Mouse (Mus musculus) liver, adult 2 months (tissue): ENCODE data around the gene Tctn3. TPM values are rescaled to one million over a fixed set of nuclear protein-coding genes. Genes with fewer than 3 reads are reported as not detected.

Experiments
- DNase-seq: peaks from one replicate; pipeline ENCODE4 v3.0.0-alpha.2; 2011; ENCODE audit warnings: low read depth, low spot score; ENCODE audit errors: extremely low read depth
- H3K27ac ChIP-seq: fragments of 200-500 bp; replicated peaks from 2 replicates; pipeline ENCODE4 v1.5.1; 2012; ENCODE audit warnings: low read depth, mild to moderate bottlenecking, control low read depth, inconsistent platforms, low read length; ENCODE audit not compliant: insufficient read depth
- H3K27me3 ChIP-seq: fragments of 200-500 bp; 2 replicates; pipeline ENCODE4 v1.6.1; 2012; ENCODE audit warnings: mild to moderate bottlenecking, moderate library complexity, low read length, inconsistent platforms; ENCODE audit not compliant: control insufficient read depth, insufficient read depth
- H3K36me3 ChIP-seq: fragments of 200-500 bp; 2 replicates; pipeline ENCODE4 v1.6.1; 2012; ENCODE audit warnings: low read length, inconsistent platforms; ENCODE audit not compliant: control insufficient read depth, insufficient read depth
- H3K4me1 ChIP-seq: fragments of 200-500 bp; 2 replicates; pipeline ENCODE4 v1.6.1; 2011; ENCODE audit warnings: low read length; ENCODE audit not compliant: control insufficient read depth, insufficient read depth
- H3K4me3 ChIP-seq: fragments of 200-500 bp; 2 replicates; pipeline ENCODE4 v1.5.1; 2011; ENCODE audit warnings: low read depth, mild to moderate bottlenecking, control low read depth, low read length, moderate library complexity; ENCODE audit not compliant: insufficient read depth
- H3K79me2 ChIP-seq: fragments of 200-500 bp; 2 replicates; pipeline ENCODE4 v1.6.1; 2012; ENCODE audit warnings: inconsistent platforms, mild to moderate bottlenecking, low read length, moderate library complexity; ENCODE audit not compliant: control insufficient read depth, insufficient read depth
- H3K9ac ChIP-seq: fragments of 200-500 bp; 2 replicates; pipeline ENCODE4 v1.6.1; 2012; ENCODE audit warnings: low read depth, mild to moderate bottlenecking, control low read depth, inconsistent platforms, low read length
- CTCF ChIP-seq: fragments of 200-500 bp; IDR thresholded peaks from 2 replicates; pipeline ENCODE4 v1.5.1; 2011; ENCODE audit warnings: low read depth, low read length, control low read depth
- POLR2A ChIP-seq: fragments of 200-500 bp; IDR thresholded peaks from 2 replicates; pipeline ENCODE4 v1.6.1; 2011; ENCODE audit warnings: low read length, control low read depth; ENCODE audit not compliant: insufficient read depth; ENCODE audit errors: extremely low read depth
- WGBS: fragments of 180-500 bp; shearing (Covaris S2); methylation state at CpG from one replicate; pipeline ENCODE4 v1.1.7; 2018; 5-methylcytosine and 5-hydroxymethylcytosine counted together
- polyA plus RNA-seq: library from polyadenylated mRNA; depleted of rRNA; stranded (reverse); fragments of >200 nt; gene quantifications from 2 replicates; pipeline ENCODE4 v1.2.3, GENCODE M21; 2012; rRNA removed
- total RNA-seq: library from RNA; depleted of rRNA; stranded (reverse); fragments of >200 nt; gene quantifications from 2 replicates; pipeline ENCODE4 v1.2.3, GENCODE M21; 2014; rRNA removed

Gene Tctn3
- 0.37 and 1.1 TPM in 2 replicates for total RNA-seq
- 0.40 and 1.1 TPM in 2 replicates for polyA plus RNA-seq

GRCm38 (mm10) chr19:40611830-40612506 lies at the start of gene Tctn3, which contains the start of gene Entpd1:
TSS of gene Tctn3 (minus strand) at chr19:40612233.
TSS of gene Entpd1 (plus strand) at chr19:40612366.
- no peak within 1 kb of the TSS for H3K27ac ChIP-seq
- peak within 1 kb of the TSS; percentile 79 for H3K9ac ChIP-seq
- under 1% methylated on average over 45 of the region's 45 CpGs for WGBS
- peaks cover 5% of the 10 kb centered on the region; the same call in 1 of the 2 replicates for H3K4me1 ChIP-seq
- peaks cover 8% of the 10 kb centered on the region for H3K36me3 ChIP-seq
- H3K27me3 ChIP-seq, result no peaks in the 10 kb centered on the region
- DNase-seq, result peak; percentile 71
- TF ChIP-seq POLR2A, result no peak
- TF ChIP-seq CTCF, result peak; percentile 93
- no peaks in the 10 kb centered on the region for H3K79me2 ChIP-seq
- H3K4me3 ChIP-seq, result peak within 1 kb of the TSS; percentile 95

GRCm38 (mm10) chr19:40661108-40661507 lies 49.1 kb upstream of the Tctn3 start:
- Histone ChIP-seq H3K4me3 (no peak overlapping the region), H3K27ac (no peak overlapping the region), H3K27me3 (peaks cover 4% of the 10 kb centered on the region), H3K4me1 (no peaks in the 10 kb centered on the region), H3K79me2 (no peaks in the 10 kb centered on the region), H3K9ac (no peak overlapping the region), H3K36me3 (no peaks in the 10 kb centered on the region)
- DNase-seq, result peak; percentile 33
- WGBS, result 82% methylated on average over 2 of the region's 2 CpGs
- TF ChIP-seq POLR2A (no peak), CTCF (no peak)

- H3K4me1 ChIP-seq, result no peaks in the 10 kb centered on the region
- peaks cover 4% of the 10 kb centered on the region for H3K27me3 ChIP-seq
- WGBS, result 35% methylated on average over 9 of the region's 9 CpGs
- no peaks in the 10 kb centered on the region for H3K36me3 ChIP-seq
- TF ChIP-seq POLR2A, result no peak
- no peak for TF ChIP-seq CTCF
- peak overlapping the region; percentile 51 for H3K9ac ChIP-seq
- H3K4me3 ChIP-seq, result peak overlapping the region; percentile 41
- no peak for DNase-seq
- no peaks in the 10 kb centered on the region for H3K79me2 ChIP-seq
- H3K27ac ChIP-seq, result peak overlapping the region; percentile 70
Measured at GRCm38 (mm10) chr19:40660510-40660909, 48.5 kb upstream of the Tctn3 start.

- H3K36me3 ChIP-seq, result no peaks in the 10 kb centered on the region
- H3K4me1 ChIP-seq, result no peaks in the 10 kb centered on the region
- WGBS, result 6% methylated on average over 16 of the region's 16 CpGs
- peak overlapping the region; percentile 41 for H3K4me3 ChIP-seq
- H3K9ac ChIP-seq, result peak overlapping the region; percentile 51; the same call in 1 of the 2 replicates
- peak; percentile 30 for DNase-seq
- H3K27me3 ChIP-seq, result peaks cover 4% of the 10 kb centered on the region
- TF ChIP-seq POLR2A (no peak), CTCF (no peak)
- H3K27ac ChIP-seq, result peak overlapping the region; percentile 70
- H3K79me2 ChIP-seq, result no peaks in the 10 kb centered on the region
Measured at GRCm38 (mm10) chr19:40659651-40660478, 47.8 kb upstream of the Tctn3 start.

GRCm38 (mm10) chr19:40658935-40659334 lies 46.9 kb upstream of the Tctn3 start:
- WGBS, result 64% methylated on average over 5 of the region's 5 CpGs
- H3K27me3 ChIP-seq, result peaks cover 4% of the 10 kb centered on the region
- TF ChIP-seq POLR2A (no peak), CTCF (no peak)
- no peak overlapping the region for H3K27ac ChIP-seq
- H3K9ac ChIP-seq, result no peak overlapping the region
- no peaks in the 10 kb centered on the region for H3K36me3 ChIP-seq
- no peaks in the 10 kb centered on the region for H3K4me1 ChIP-seq
- DNase-seq, result no peak
- no peak overlapping the region for H3K4me3 ChIP-seq
- no peaks in the 10 kb centered on the region for H3K79me2 ChIP-seq

- no peaks in the 10 kb centered on the region for H3K79me2 ChIP-seq
- H3K4me1 ChIP-seq, result no peaks in the 10 kb centered on the region
- H3K9ac ChIP-seq, result no peak overlapping the region
- H3K27ac ChIP-seq, result no peak overlapping the region
- H3K4me3 ChIP-seq, result no peak overlapping the region
- H3K27me3 ChIP-seq, result peaks cover 4% of the 10 kb centered on the region
- no peak for DNase-seq
- TF ChIP-seq CTCF, result no peak
- TF ChIP-seq POLR2A, result no peak
- WGBS, result 50% methylated on average over 6 of the region's 6 CpGs
- H3K36me3 ChIP-seq, result no peaks in the 10 kb centered on the region
Measured at GRCm38 (mm10) chr19:40658281-40658680, 46.2 kb upstream of the Tctn3 start.
